In the genomic region with DNA sequence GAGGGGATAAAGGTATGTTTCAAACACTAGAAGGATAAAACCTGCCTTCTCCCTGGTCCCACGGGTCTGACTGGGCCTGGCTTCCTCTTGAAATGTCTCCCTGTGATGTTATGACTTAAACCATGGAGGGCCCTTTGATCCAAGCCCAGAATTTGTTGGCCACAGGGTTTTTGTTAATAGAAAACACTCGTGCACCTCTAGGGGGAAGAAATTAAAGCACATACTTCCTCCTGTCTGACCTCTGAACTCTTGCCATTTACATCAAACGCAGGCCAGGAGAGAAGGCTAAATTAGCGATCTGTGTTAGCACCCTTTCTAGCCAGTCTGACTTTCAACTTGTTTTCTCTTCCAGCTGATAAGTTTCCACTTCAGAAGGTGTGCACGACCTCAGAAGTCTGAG, we compare ENCODE assay signal across 23 mouse cellular contexts. TPM values are rescaled to one million over a fixed set of nuclear protein-coding genes. Genes with fewer than 3 reads are reported as not detected.
A peak's percentile ranks its signal among the peaks of the same experiment; 100 is the strongest.
DNase-seq lines count a peak whose midpoint lies in the region; ATAC-seq and TF ChIP-seq lines count a peak whose summit lies in the region.
"Had no signal": no experiment of that assay in that cellular context is flagged by ENCODE, and none has a peak within 500 bp of the region (broad histone marks: within the 10 kb centered on the region; RNA-seq: fewer than 3 reads in every experiment).

No protein-coding gene starts in this region.

- 0 out of 2 replicates have a peak overlapping the region, but pooled peaks have one; percentile 11 for H3K27ac ChIP-seq in forebrain, embryonic 10.5 days
- no peak overlapping the region for H3K27ac ChIP-seq in forebrain, embryonic 11.5 days (ENCODE audit: low read depth, low read length)
- peak overlapping the region; percentile 27; the same call in 1 of the 2 replicates for H3K27ac ChIP-seq in lung, embryonic 14.5 days (ENCODE audit: low read depth)
- no peak overlapping the region for H3K27ac ChIP-seq in lung, postnatal 0 days (ENCODE audit: low read length)
- peak overlapping the region; percentile 76 for H3K27ac ChIP-seq in limb, embryonic 10.5 days
- H3K27ac ChIP-seq: heart, adult 2 months; heart, embryonic 13.5 days; hindbrain, embryonic 12.5 days; limb, embryonic 15.5 days; liver, embryonic 14.5 days had no signal

- peaks cover 2% of the 10 kb centered on the region; the same call in 1 of the 2 replicates for H3K36me3 ChIP-seq in forebrain, embryonic 10.5 days (replicated peaks)
- no peaks in the 10 kb centered on the region for H3K36me3 ChIP-seq in forebrain, embryonic 11.5 days (ENCODE audit: control insufficient read depth, insufficient read depth, low read length)
- no peaks in the 10 kb centered on the region for H3K36me3 ChIP-seq in lung, embryonic 14.5 days (ENCODE audit: insufficient read depth)
- no peaks in the 10 kb centered on the region for H3K36me3 ChIP-seq in lung, postnatal 0 days (ENCODE audit: insufficient read depth, low read length)
- H3K36me3 ChIP-seq in limb, embryonic 10.5 days: 0 out of 2 replicates have a peak, but pooled peaks cover 2% of the 10 kb centered on the region
- H3K36me3 ChIP-seq: heart, embryonic 13.5 days; hindbrain, embryonic 12.5 days; limb, embryonic 15.5 days had no signal

- no peak overlapping the region for H3K4me3 ChIP-seq in forebrain, embryonic 10.5 days
- H3K4me3 ChIP-seq in forebrain, embryonic 11.5 days (ENCODE audit: low read depth, low read length): no peak overlapping the region
- H3K4me3 ChIP-seq in lung, embryonic 14.5 days (ENCODE audit: low read depth, low read length): no peak overlapping the region
- H3K4me3 ChIP-seq in lung, postnatal 0 days (ENCODE audit: low read depth, low read length): no peak overlapping the region
- H3K4me3 ChIP-seq in limb, embryonic 10.5 days: peak overlapping the region; percentile 16
- H3K4me3 ChIP-seq: heart, adult 2 months; heart, embryonic 13.5 days; hindbrain, embryonic 12.5 days; limb, embryonic 15.5 days; megakaryocyte, embryonic 14.5 days had no signal

- 12% methylated on average over 5 of the region's 5 CpGs for WGBS in forebrain, embryonic 10.5 days
- 15% methylated on average over 5 of the region's 5 CpGs for WGBS in forebrain, embryonic 11.5 days
- WGBS in lung, embryonic 14.5 days: 15% methylated on average over 5 of the region's 5 CpGs
- 28% methylated on average over 5 of the region's 5 CpGs for WGBS in lung, postnatal 0 days
- WGBS in limb, embryonic 10.5 days: 1% methylated on average over 5 of the region's 5 CpGs

- no peak for TF ChIP-seq POLR2A in brain, embryonic 14.5 days (IDR thresholded peaks at IDR 0.05; ENCODE audit: borderline replicate concordance, extremely low read depth, insufficient read depth, insufficient read length, poor library complexity, severe bottlenecking)

- H3K4me2 ChIP-seq in forebrain, embryonic 11.5 days (ENCODE audit: low read depth, low read length, severe bottlenecking): no peak overlapping the region
- H3K4me2 ChIP-seq in lung, embryonic 14.5 days: no peak overlapping the region
- H3K4me2 ChIP-seq in lung, postnatal 0 days (replicated peaks; ENCODE audit: low read depth, low read length): no peak overlapping the region
- H3K4me2 ChIP-seq: heart, embryonic 13.5 days; hindbrain, embryonic 12.5 days; limb, embryonic 15.5 days had no signal

- peaks cover 87% of the 10 kb centered on the region for H3K4me1 ChIP-seq in forebrain, embryonic 10.5 days
- H3K4me1 ChIP-seq in forebrain, embryonic 11.5 days (replicated peaks; ENCODE audit: control insufficient read depth, insufficient read depth, low read length): peaks cover 11% of the 10 kb centered on the region; the same call in 1 of the 2 replicates
- H3K4me1 ChIP-seq in lung, embryonic 14.5 days (ENCODE audit: insufficient read depth): peaks cover 24% of the 10 kb centered on the region
- H3K4me1 ChIP-seq in lung, postnatal 0 days (ENCODE audit: insufficient read depth, low read depth, low read length): peaks cover 15% of the 10 kb centered on the region; the same call in 1 of the 2 replicates
- H3K4me1 ChIP-seq in limb, embryonic 10.5 days: peaks cover 95% of the 10 kb centered on the region
- H3K4me1 ChIP-seq: megakaryocyte, embryonic 14.5 days had no signal

- no peak for DNase-seq in forebrain, embryonic 10.5 days (ENCODE audit: extremely low spot score, low spot score)
- no peak for DNase-seq in forebrain, embryonic 11.5 days (ENCODE audit: low spot score)
- no peak for DNase-seq in lung, embryonic 14.5 days
- DNase-seq in lung, postnatal 0 days (ENCODE audit: low spot score): no peak
- peak; percentile 60 for DNase-seq in brain, embryonic 14.5 days (ENCODE audit: low read depth)
- DNase-seq in limb, embryonic 10.5 days (ENCODE audit: low spot score): peak; percentile 51
- DNase-seq in thymus, postnatal 25 days: no peak
- DNase-seq: adrenal gland, postnatal 14 days; cerebellum, adult 9-10 months; forebrain, postnatal 0 days; gastrocnemius, postnatal 36 days; heart, adult 2 months; heart, postnatal 14 days; kidney, adult 18-20 months; kidney, postnatal 25 days; layer of hippocampus, postnatal 36 days; spleen, adult 18-20 months had no signal

- TF ChIP-seq CTCF in lung, embryonic 14.5 days (IDR thresholded peaks at IDR 0.05; ENCODE audit: low read depth): no peak
- TF ChIP-seq CTCF in lung, postnatal 0 days (IDR thresholded peaks at IDR 0.05): no peak
- no peak for TF ChIP-seq CTCF in brain, embryonic 14.5 days (IDR thresholded peaks at IDR 0.05; ENCODE audit: borderline replicate concordance, extremely low read depth, insufficient read depth, insufficient read length)

- no peak for TF ChIP-seq EP300 in lung, postnatal 0 days (IDR thresholded peaks at IDR 0.05)

- H3K27me3 ChIP-seq in forebrain, embryonic 10.5 days (ENCODE audit: poor library complexity, severe bottlenecking): 0 out of 2 replicates have a peak, but pooled peaks cover 4% of the 10 kb centered on the region
- no peaks in the 10 kb centered on the region for H3K27me3 ChIP-seq in forebrain, embryonic 11.5 days (ENCODE audit: control insufficient read depth, insufficient read depth, low read length)
- H3K27me3 ChIP-seq in lung, embryonic 14.5 days (ENCODE audit: insufficient read depth, low read length): no peaks in the 10 kb centered on the region
- H3K27me3 ChIP-seq in lung, postnatal 0 days (replicated peaks; ENCODE audit: insufficient read depth, low read length): no peaks in the 10 kb centered on the region
- H3K27me3 ChIP-seq in limb, embryonic 10.5 days (ENCODE audit: low read depth, poor library complexity, severe bottlenecking): no peaks in the 10 kb centered on the region
- H3K27me3 ChIP-seq: heart, embryonic 13.5 days; hindbrain, embryonic 12.5 days; limb, embryonic 15.5 days; megakaryocyte, embryonic 14.5 days had no signal

- no peaks in the 10 kb centered on the region for H3K9me3 ChIP-seq in forebrain, embryonic 10.5 days
- H3K9me3 ChIP-seq in forebrain, embryonic 11.5 days (ENCODE audit: control insufficient read depth, low read length): no peaks in the 10 kb centered on the region
- no peaks in the 10 kb centered on the region for H3K9me3 ChIP-seq in lung, embryonic 14.5 days (ENCODE audit: low read depth, low read length)
- H3K9me3 ChIP-seq in lung, postnatal 0 days (ENCODE audit: low read length): no peaks in the 10 kb centered on the region
- H3K9me3 ChIP-seq in limb, embryonic 10.5 days (replicated peaks): no peaks in the 10 kb centered on the region
- H3K9me3 ChIP-seq: heart, embryonic 13.5 days; hindbrain, embryonic 12.5 days; limb, embryonic 15.5 days; megakaryocyte, embryonic 14.5 days had no signal

- ATAC-seq in forebrain, embryonic 11.5 days (replicated peaks; ENCODE audit: low FRiP score): no peak
- no peak for ATAC-seq in lung, embryonic 14.5 days (ENCODE audit: insufficient read depth)
- ATAC-seq in lung, postnatal 0 days: no peak
- ATAC-seq: CD4-positive, CD25-positive, alpha-beta regulatory T cell, adult 4 months; forebrain, postnatal 0 days had no signal

- H3K9ac ChIP-seq in forebrain, embryonic 11.5 days (ENCODE audit: low read length): no peak overlapping the region
- H3K9ac ChIP-seq in lung, embryonic 14.5 days: no peak overlapping the region
- H3K9ac ChIP-seq in lung, postnatal 0 days (replicated peaks; ENCODE audit: low read depth): no peak overlapping the region
- H3K9ac ChIP-seq: forebrain, postnatal 0 days; heart, embryonic 13.5 days; hindbrain, embryonic 12.5 days; limb, embryonic 15.5 days; liver, embryonic 14.5 days had no signal

RNA-seq across cellular contexts. Expression of a gene that starts 19.0 kb away (rescaled TPM):
- polyA plus RNA-seq in forebrain, embryonic 10.5 days (2016; fragmentation: Nextera tagmentation; extraction: Ambion mirVana): 25.5 and 26.8 TPM in 2 replicates
- 45.3 and 50.2 TPM in 2 replicates for polyA plus RNA-seq in forebrain, embryonic 11.5 days (2014; fragmentation: Nextera tagmentation; extraction: Ambion mirVana)
- polyA plus RNA-seq in lung, embryonic 14.5 days (2014; fragmentation: Nextera tagmentation; extraction: Ambion mirVana): 26.9 and 27.9 TPM in 2 replicates
- 9.1 and 10.3 TPM in 2 replicates for polyA plus RNA-seq in lung, postnatal 0 days (2015; fragmentation: Nextera tagmentation; extraction: Ambion mirVana)
- 111 and 150 TPM in 2 replicates for polyA plus RNA-seq in brain, embryonic 14.5 days (2012; rRNA removed)
- polyA plus RNA-seq in limb, embryonic 10.5 days (2016; fragmentation: Nextera tagmentation; extraction: Ambion mirVana): 43.3 and 44.9 TPM in 2 replicates
- polyA plus RNA-seq: CD4-positive, CD25-positive, alpha-beta regulatory T cell, adult 4 months had no signal

Comparison
In these comparisons a context has a peak if more than half of its experiments do, and no peak if none do; other contexts are left out.
1. H3K27ac ChIP-seq: peak in forebrain, embryonic 10.5 days (single experiment), lung, embryonic 14.5 days (single experiment) and limb, embryonic 10.5 days (single experiment); none in forebrain, embryonic 11.5 days (single experiment) and lung, postnatal 0 days (single experiment).
2. DNase-seq: peak in brain, embryonic 14.5 days (single experiment) and limb, embryonic 10.5 days (single experiment); none in forebrain, embryonic 10.5 days (single experiment), forebrain, embryonic 11.5 days (single experiment), lung, embryonic 14.5 days (single experiment), lung, postnatal 0 days (single experiment) and thymus, postnatal 25 days (single experiment).